In the genomic region with DNA sequence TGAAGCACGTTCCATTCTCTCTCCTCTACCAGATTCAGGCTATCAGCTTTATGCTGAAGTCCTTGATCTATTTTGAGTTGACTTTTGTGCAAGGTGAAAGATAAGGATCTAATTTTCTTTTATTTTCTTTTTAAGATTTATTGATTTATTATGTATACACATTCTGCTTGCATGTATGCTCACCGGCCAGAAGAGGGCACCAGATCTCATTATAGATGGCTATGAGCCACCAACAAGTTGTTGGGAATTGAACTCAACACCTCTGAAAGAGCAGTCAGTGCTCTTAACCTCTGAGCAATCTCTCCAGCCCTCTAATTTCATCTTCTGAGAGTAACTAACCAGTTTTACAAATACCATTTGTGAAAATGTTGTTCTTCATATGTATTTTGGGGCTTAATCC, we compare ENCODE assay signal across 10 mouse cellular contexts. TPM values are rescaled to one million over a fixed set of nuclear protein-coding genes. Genes with fewer than 3 reads are reported as not detected.
DNase-seq lines count a peak whose midpoint lies in the region; ATAC-seq and TF ChIP-seq lines count a peak whose summit lies in the region.
"Had no signal": no experiment of that assay in that cellular context is flagged by ENCODE, and none has a peak within 500 bp of the region (broad histone marks: within the 10 kb centered on the region; RNA-seq: fewer than 3 reads in every experiment).

No protein-coding gene starts in this region.

- H3K4me2 ChIP-seq in heart, postnatal 0 days (ENCODE audit: low read depth, low read length) = no peak overlapping the region
- H3K4me2 ChIP-seq in heart, embryonic 11.5 days = no peak overlapping the region
- H3K4me2 ChIP-seq: neural tube, embryonic 13.5 days had no signal

- no peak for TF ChIP-seq EP300 in heart, postnatal 0 days (IDR thresholded peaks at IDR 0.05; ENCODE audit: low read depth)

- H3K4me3 ChIP-seq in heart, postnatal 0 days (ENCODE audit: low read depth, low read length) = no peak overlapping the region
- no peak overlapping the region for H3K4me3 ChIP-seq in heart, embryonic 11.5 days (ENCODE audit: low read depth, low read length)
- H3K4me3 ChIP-seq: neural tube, embryonic 13.5 days had no signal

- 44% methylated on average over 2 of the region's 2 CpGs for WGBS in heart, postnatal 0 days
- WGBS in heart, embryonic 11.5 days (ENCODE audit: insufficient replicate concordance) = 39% methylated on average over 2 of the region's 2 CpGs

- no peak for ATAC-seq in heart, postnatal 0 days (ENCODE audit: insufficient read depth, low read depth)
- no peak for ATAC-seq in heart, embryonic 11.5 days (replicated peaks; ENCODE audit: insufficient number of reproducible peaks, low FRiP score, low TSS enrichment)
- peak; percentile 41; the same call in 1 of the 2 replicates for ATAC-seq in common myeloid progenitor, adult 5-6 weeks (replicated peaks; ENCODE audit: low read depth, poor library complexity, severe bottlenecking)

- DNase-seq in heart, postnatal 0 days (ENCODE audit: low spot score) = no peak
- peak; percentile 23 for DNase-seq in right cerebral cortex, postnatal 14 days
- no peak for DNase-seq in right cerebral cortex, postnatal 25 days
- DNase-seq in lung, postnatal 36 days = peak; percentile 18
- no peak for DNase-seq in gastrocnemius, postnatal 36 days
- DNase-seq in gastrocnemius, adult 18-20 months (ENCODE audit: low spot score) = no peak

- peak; percentile 64 for TF ChIP-seq CTCF in heart, postnatal 0 days (IDR thresholded peaks at IDR 0.05; ENCODE audit: low read depth)

- H3K4me1 ChIP-seq in heart, postnatal 0 days (ENCODE audit: control insufficient read depth, insufficient read depth) = no peaks in the 10 kb centered on the region
- no peaks in the 10 kb centered on the region for H3K4me1 ChIP-seq in heart, embryonic 11.5 days (ENCODE audit: control insufficient read depth, insufficient read depth, low read length)
- H3K4me1 ChIP-seq: neural tube, embryonic 13.5 days had no signal

- intact Hi-C loops in gastrocnemius, postnatal 36 days (cut with DNase I) = no loop called here

- no peaks in the 10 kb centered on the region for H3K27me3 ChIP-seq in heart, postnatal 0 days (ENCODE audit: control insufficient read depth, insufficient read depth, low read length)
- H3K27me3 ChIP-seq in heart, embryonic 11.5 days (ENCODE audit: control insufficient read depth, insufficient read depth, low read length) = no peaks in the 10 kb centered on the region
- H3K27me3 ChIP-seq: neural tube, embryonic 13.5 days had no signal

- H3K9ac ChIP-seq in heart, postnatal 0 days (replicated peaks; ENCODE audit: low read depth, low read length) = no peak overlapping the region
- no peak overlapping the region for H3K9ac ChIP-seq in heart, embryonic 11.5 days (ENCODE audit: low read depth, low read length)
- H3K9ac ChIP-seq: neural tube, embryonic 13.5 days had no signal

- no peak overlapping the region for H3K27ac ChIP-seq in heart, postnatal 0 days (ENCODE audit: low read depth)
- no peak overlapping the region for H3K27ac ChIP-seq in heart, embryonic 11.5 days (ENCODE audit: low read depth, low read length)
- H3K27ac ChIP-seq: neural tube, embryonic 13.5 days had no signal

- H3K9me3 ChIP-seq in heart, postnatal 0 days (replicated peaks; ENCODE audit: control insufficient read depth, low read length) = no peaks in the 10 kb centered on the region
- H3K9me3 ChIP-seq in heart, embryonic 11.5 days (replicated peaks; ENCODE audit: control insufficient read depth, low read length) = no peaks in the 10 kb centered on the region
- H3K9me3 ChIP-seq: neural tube, embryonic 13.5 days had no signal

- H3K36me3 ChIP-seq in heart, postnatal 0 days (replicated peaks; ENCODE audit: control insufficient read depth, insufficient read depth, low read length) = no peaks in the 10 kb centered on the region
- no peaks in the 10 kb centered on the region for H3K36me3 ChIP-seq in heart, embryonic 11.5 days (ENCODE audit: control insufficient read depth, insufficient read depth, low read length)
- H3K36me3 ChIP-seq: neural tube, embryonic 13.5 days had no signal

RNA-seq across cellular contexts. Expression of a gene that starts 14.5 kb away (rescaled TPM):
- 0.27 and 3.5 TPM in 2 replicates for total RNA-seq in heart, postnatal 0 days (2014; rRNA removed; ENCODE audit: low replicate concordance)
- polyA plus RNA-seq in heart, postnatal 0 days (2015; fragmentation: Nextera tagmentation; extraction: Ambion mirVana) = 6.5 TPM in 2 replicates
- polyA plus RNA-seq in heart, embryonic 11.5 days (2014; fragmentation: Nextera tagmentation; extraction: Ambion mirVana) = 7.6 and 8.3 TPM in 2 replicates
- total RNA-seq in common myeloid progenitor, adult 5-6 weeks (2017) = 13.9 and 22.5 TPM in 2 replicates
- total RNA-seq in gastrocnemius, postnatal 36 days (2021) = 1 to 10 TPM; 2.0 to 3.1 TPM
- 1 to 10 TPM; 3.3 to 3.9 TPM for total RNA-seq in gastrocnemius, adult 18-20 months (2021)

RNA-seq across cellular contexts. Expression of a gene that starts 14.6 kb away (rescaled TPM):
- 5.6 and 7.5 TPM in 2 replicates for total RNA-seq in heart, postnatal 0 days (2014; rRNA removed; ENCODE audit: low replicate concordance)
- polyA plus RNA-seq in heart, postnatal 0 days (2015; fragmentation: Nextera tagmentation; extraction: Ambion mirVana) = 3.6 and 3.7 TPM in 2 replicates
- polyA plus RNA-seq in heart, embryonic 11.5 days (2014; fragmentation: Nextera tagmentation; extraction: Ambion mirVana) = 20.0 and 20.9 TPM in 2 replicates
- total RNA-seq in common myeloid progenitor, adult 5-6 weeks (2017) = 24.4 and 26.8 TPM in 2 replicates
- under 1 TPM; 0.18 to 0.20 TPM for total RNA-seq in gastrocnemius, postnatal 36 days (2021)
- under 1 TPM; 0.21 to 0.31 TPM for total RNA-seq in gastrocnemius, adult 18-20 months (2021)

RNA-seq across cellular contexts. Expression of a gene that starts 38.8 kb away (rescaled TPM):
- 3.7 and 6.1 TPM in 2 replicates for total RNA-seq in heart, postnatal 0 days (2014; rRNA removed; ENCODE audit: low replicate concordance)
- polyA plus RNA-seq in heart, postnatal 0 days (2015; fragmentation: Nextera tagmentation; extraction: Ambion mirVana) = 2.1 and 2.4 TPM in 2 replicates
- polyA plus RNA-seq in heart, embryonic 11.5 days (2014; fragmentation: Nextera tagmentation; extraction: Ambion mirVana) = 0.09 TPM in 1 of 2 replicates, not detected in the other
- 0.05 TPM in 1 of 2 replicates, not detected in the other for total RNA-seq in common myeloid progenitor, adult 5-6 weeks (2017)
- total RNA-seq in gastrocnemius, postnatal 36 days (2021) = not detected
- total RNA-seq in gastrocnemius, adult 18-20 months (2021) = not detected
- polyA plus RNA-seq: large intestine, adult 2 months; neural tube, embryonic 13.5 days had no signal

RNA-seq across cellular contexts. Expression of a gene that starts 52.5 kb away (rescaled TPM):
- 0.50 TPM in 1 of 2 replicates, not detected in the other for total RNA-seq in heart, postnatal 0 days (2014; rRNA removed; ENCODE audit: low replicate concordance)
- polyA plus RNA-seq in heart, postnatal 0 days (2015; fragmentation: Nextera tagmentation; extraction: Ambion mirVana) = 0.18 and 0.44 TPM in 2 replicates
- 0.14 TPM in 1 of 2 replicates, not detected in the other for polyA plus RNA-seq in heart, embryonic 11.5 days (2014; fragmentation: Nextera tagmentation; extraction: Ambion mirVana)
- 275 and 283 TPM in 2 replicates for total RNA-seq in common myeloid progenitor, adult 5-6 weeks (2017)
- under 1 TPM; 0.12 to 0.41 TPM for total RNA-seq in gastrocnemius, postnatal 36 days (2021)
- not detected for total RNA-seq in gastrocnemius, adult 18-20 months (2021)

Comparison
In these comparisons a context has a peak if more than half of its experiments do, and no peak if none do; other contexts are left out.
1. DNase-seq: peak in right cerebral cortex, postnatal 14 days (single experiment) and lung, postnatal 36 days (single experiment); none in heart, postnatal 0 days (single experiment), right cerebral cortex, postnatal 25 days (single experiment), gastrocnemius, postnatal 36 days (0 of 2) and gastrocnemius, adult 18-20 months (single experiment).